Mouse (Mus musculus): ENCODE measurements at regions not wholly inside any gene's neighbourhood (a gene's known extent, or its start where the extent isn't known, plus 50 kb on each side); places are given as distances from the start of the nearest gene placed in this dataset.
"Not testable (repeated sequence)": the region's sequence is repeated elsewhere in the genome, so short reads cannot be mapped to it uniquely, and the experiment has no call there.

DNA sequence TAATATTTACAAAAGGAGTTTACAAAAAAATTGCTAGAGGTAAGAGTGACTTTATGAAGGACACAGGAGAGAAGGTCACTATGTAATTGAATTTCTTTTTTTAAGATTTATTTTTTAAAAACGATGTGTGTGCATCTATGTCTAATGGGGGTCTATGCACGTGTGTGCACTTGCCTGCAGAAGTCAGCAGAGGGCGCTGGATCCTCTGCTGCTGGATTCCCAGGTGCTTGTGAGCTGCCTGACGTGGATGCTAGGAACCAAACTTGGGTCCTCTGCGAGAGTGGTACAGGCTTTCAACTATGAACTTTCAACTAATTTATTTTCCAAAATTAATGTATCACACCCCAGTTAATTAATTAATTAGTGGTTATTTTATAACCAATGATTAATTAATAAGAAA lies 85.0 kb downstream of the Glrx3 start:
- no peak for DNase-seq

- DNase-seq: no peak
These were observed 96.1 kb downstream of the Glrx3 start for GRCm38 (mm10) chr7:137533476-137533875.

GRCm38 (mm10) chr7:137549991-137550390 lies 112.6 kb downstream of the Glrx3 start:
- no peak for DNase-seq

GRCm38 (mm10) chr7:137552551-137553198 lies 115.3 kb downstream of the Glrx3 start:
- no peak for DNase-seq

GRCm38 (mm10) chr7:137555481-137555880 lies 118.1 kb downstream of the Glrx3 start:
- no peak for DNase-seq

GRCm38 (mm10) chr7:137557439-137557838 lies 120.0 kb downstream of the Glrx3 start:
- no peak for DNase-seq

DNA sequence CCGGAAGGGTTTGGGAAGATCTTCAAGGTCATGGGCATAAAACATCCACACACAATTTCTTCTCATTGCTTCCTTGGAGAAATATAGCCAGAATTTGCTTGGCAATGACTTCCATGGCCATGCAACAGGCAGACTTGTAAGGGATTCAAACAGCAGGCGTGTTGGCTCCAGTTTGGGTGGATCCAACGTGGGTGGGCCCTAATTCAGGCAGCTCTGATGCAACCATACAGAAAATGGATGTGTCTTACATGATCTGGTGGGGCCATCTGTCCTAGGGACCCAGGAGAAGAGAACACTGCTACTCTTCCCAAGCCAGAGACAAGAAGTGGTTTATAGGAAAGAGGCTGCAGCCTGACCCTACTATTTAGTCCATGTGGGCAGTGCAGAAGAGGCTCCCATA lies 121.5 kb downstream of the Glrx3 start:
- DNase-seq: no peak

DNA sequence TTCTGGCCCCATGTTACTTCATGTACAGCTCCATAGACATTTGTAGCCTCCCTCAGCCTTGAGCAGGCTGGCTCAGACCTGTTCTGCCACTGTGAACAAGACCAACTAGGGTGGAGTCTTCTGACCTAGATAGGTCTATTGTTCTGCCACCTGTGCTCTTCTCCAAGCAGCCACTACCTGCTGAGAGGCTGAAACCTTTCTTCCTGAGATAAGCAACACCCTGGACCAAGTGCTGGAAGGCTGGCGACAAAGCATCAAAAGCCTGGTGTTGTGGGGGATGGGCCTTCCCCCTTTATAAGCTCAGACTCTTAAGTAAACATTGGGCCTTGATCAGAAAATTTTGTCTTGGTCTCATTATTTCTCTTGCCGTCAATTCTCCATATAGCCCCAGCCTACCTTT lies 132.8 kb downstream of the Glrx3 start:
- no peak for DNase-seq

- DNase-seq: no peak
These were observed 138.1 kb downstream of the Glrx3 start for GRCm38 (mm10) chr7:137575491-137575890.

GRCm38 (mm10) chr7:137576251-137576650 lies 138.8 kb downstream of the Glrx3 start:
- DNase-seq: peak; percentile 18

DNA sequence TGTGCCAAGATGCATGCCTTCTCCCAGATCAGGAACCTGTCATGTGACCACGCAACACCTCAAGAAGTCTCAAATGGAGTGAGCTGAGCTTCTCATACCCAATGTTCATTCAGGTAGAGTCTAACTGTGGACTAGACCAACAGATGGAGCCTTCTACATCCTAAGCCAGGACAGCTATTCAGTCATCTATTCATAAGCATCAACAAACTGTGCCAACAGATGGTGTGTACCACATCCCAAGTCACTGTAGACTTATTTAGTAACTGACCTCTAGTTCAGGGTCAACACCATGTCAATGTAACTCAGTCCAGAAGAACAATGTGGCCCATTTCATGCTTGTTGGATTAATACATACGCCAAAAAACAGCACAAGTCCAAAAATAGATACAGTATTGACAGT lies 146.1 kb downstream of the Glrx3 start:
- DNase-seq: no peak

GRCm38 (mm10) chr7:137584916-137585315 lies 147.5 kb downstream of the Glrx3 start:
- DNase-seq: not testable (repeated sequence)

- DNase-seq: peak; percentile 36
These were observed 156.2 kb downstream of the Glrx3 start for GRCm38 (mm10) chr7:137593570-137593969.

DNA sequence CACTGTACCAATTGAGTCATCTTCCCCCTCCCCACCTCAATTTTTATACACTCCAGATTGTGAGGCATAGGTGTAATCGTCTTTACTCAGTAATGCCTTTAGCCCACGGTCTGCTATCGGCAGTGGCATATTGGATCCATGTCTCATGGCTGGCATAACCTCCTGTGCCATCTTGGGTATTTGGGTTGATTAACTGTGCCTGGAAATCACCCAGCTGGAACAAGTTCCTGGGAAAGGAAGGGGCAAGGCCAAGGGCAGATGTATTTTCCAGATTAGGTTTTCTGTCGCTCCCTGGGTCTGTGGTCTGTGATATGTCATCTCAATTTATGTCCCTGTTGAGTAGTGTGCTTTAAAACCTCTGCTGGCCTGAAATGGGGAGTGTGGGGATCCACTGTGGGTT lies 158.2 kb downstream of the Glrx3 start:
- no peak for DNase-seq

DNA sequence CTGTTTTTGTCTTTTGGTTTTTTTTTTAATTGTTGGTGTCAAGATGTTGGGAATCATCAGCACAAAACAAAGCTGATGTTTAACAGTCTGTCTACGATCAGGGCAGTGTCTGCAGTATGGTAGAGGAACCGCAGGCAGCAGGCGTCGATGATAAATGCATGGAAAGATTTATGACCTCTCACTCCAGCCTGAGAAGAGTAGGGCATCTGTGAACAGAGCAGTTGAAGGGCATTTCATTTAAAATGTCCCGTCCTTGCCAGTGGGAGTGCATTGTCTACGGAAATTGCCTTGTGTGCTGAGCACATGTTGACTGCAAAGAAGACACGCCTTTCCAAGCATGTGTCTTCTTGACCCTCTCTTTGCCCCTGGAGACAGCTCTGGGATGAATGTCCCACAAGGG lies 158.7 kb downstream of the Glrx3 start:
- no peak for DNase-seq

- DNase-seq: peak; percentile 38
These were observed 165.6 kb downstream of the Glrx3 start for GRCm38 (mm10) chr7:137603039-137603438.

GRCm38 (mm10) chr7:137609752-137610151 lies 172.3 kb downstream of the Glrx3 start:
- DNase-seq: no peak

- DNase-seq: no peak
These were observed 173.9 kb downstream of the Glrx3 start for GRCm38 (mm10) chr7:137611363-137611762.

DNA sequence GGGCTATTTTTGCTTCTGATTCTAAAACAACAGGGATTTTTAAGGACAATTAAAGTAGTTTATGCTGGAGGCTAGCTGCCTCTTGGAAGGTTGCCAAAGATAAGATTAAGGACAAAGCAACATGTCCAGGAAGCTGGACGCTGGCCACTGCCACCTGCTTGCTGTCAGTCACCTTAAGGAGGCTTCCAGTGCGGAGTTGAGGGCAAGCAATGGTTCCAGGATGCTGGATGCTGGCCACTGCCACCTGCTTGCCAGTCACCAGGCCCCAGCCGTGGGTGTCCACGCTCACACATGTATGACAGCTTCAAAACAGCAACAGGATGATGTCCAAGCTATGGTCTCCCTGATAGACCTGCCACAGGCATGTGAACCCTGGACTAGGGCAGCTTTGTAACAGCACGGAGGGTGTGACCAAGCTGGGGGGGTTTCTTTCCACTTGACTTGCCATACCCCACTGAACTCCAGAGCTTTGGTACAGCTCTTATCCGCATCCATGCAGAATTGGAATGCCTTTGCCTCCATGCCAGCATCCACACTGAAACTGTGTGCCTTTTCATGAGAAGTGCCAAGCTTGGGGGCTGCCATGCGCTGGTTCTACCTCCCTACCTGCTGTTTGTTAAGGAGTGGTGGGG lies 174.6 kb downstream of the Glrx3 start:
- no peak for DNase-seq

DNA sequence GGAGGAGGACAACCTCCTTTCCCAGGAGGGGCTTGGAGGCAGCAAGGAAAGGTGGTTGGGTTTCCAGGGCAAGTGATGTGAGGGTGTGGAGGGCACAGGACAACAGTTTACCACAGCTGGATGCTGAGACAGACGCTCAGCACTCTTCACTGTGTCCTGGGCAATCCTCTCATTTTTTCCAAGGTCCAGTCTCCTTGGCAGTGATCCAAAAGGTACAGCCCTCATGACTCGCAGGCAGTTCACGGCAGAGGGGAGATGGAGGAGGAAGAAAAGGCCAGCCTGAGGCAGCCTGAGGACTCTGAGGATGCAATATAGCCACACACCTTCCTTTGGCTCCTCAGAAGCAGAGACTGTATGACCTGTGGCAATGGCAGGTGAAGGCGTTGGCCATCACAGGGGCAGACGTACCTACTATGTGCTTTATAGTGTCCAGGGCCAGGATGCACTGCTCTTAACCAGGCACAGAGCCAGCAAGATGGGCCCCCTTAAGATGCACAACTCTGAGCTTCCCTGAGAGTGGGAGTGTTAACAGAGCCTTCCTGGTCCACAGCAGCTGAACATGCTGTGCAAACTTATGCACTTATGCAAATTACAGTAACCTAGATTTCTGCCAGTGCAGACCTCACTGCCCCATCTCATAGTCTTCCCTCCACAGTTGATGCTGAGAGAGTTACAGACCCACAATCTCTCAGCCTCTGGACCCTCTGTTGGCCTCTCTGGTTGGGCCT lies 181.2 kb downstream of the Glrx3 start:
- no peak for DNase-seq

GRCm38 (mm10) chr7:137619286-137619789 lies 181.9 kb downstream of the Glrx3 start:
- no peak for DNase-seq

DNA sequence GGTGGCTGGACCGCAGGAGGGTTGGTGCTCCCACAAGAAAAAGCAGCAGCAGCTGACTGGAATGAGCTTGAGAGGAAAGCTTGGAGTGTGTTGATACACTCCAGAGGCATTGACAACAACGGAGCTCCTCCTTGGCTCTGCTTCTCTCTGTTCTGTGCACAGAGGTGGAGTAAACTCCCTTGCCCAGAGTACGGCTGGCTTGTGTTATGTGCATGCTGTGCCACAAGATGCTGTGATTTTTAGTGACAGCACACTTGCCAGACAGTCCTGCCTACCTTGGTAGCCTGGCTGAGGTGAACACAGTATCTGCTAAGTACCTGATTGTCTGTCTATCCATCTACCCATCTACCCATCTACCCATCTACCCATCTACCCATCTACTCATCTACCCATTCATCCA lies 190.9 kb downstream of the Glrx3 start:
- DNase-seq: no peak

- no peak for DNase-seq
These were observed 192.1 kb downstream of the Glrx3 start for GRCm38 (mm10) chr7:137629540-137629939.

- DNase-seq: no peak
These were observed 211.2 kb downstream of the Glrx3 start for GRCm38 (mm10) chr7:137648621-137649020.
